Mouse (Mus musculus) adipocyte (in vitro differentiated cells): ENCODE results near the gene Ndufb2.

Experiments used
- DNase-seq: peaks from one replicate; pipeline ENCODE4 v3.0.0-alpha.2; 2016; ENCODE audit warnings: low spot score

The Ndufb2 gene

GRCm38 (mm10) chr6:39580558-39580957 lies 11.8 kb upstream of the Ndufb2 start:
- DNase-seq = no peak

DNA sequence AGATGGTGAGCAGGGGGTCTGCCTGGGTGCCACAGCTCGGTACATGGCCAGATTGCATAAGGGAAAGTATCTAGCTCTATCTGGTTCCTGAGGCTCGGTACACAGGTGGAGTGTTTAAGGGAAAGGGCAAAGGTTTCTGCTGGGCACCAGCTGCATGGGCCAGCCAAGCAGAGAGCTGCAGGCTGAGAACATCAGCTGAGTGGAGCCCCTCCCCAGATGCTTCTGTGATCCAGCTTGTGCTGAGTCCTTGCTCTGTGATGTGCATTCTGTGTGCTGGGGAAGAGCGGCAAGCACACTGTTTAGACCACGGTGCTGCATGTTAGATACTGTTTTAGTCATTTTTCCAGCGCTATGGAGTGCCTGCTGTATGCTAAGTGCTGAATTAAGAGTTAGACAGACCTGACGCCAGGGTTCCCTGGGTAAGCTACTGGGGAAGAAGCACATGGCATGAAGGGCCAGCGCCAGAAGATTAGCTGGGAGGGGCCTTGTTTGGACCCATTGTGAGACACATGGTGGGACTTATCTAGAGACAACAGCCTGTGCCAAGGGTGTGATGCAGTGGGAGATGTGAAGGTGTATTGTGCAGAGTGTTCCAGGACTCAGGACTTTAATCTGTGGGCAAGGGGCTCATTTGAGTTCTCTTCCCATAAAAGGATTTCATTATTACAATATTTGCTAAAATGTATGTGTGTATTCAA lies 11.1 kb upstream of the Ndufb2 start:
- no peak for DNase-seq

- DNase-seq = no peak
Observed at GRCm38 (mm10) chr6:39585517-39585916, 6.9 kb upstream of the Ndufb2 start, which contains the start of gene Gm42420. Gene Gm42420 (plus strand): TSS chr6:39585753.

DNA sequence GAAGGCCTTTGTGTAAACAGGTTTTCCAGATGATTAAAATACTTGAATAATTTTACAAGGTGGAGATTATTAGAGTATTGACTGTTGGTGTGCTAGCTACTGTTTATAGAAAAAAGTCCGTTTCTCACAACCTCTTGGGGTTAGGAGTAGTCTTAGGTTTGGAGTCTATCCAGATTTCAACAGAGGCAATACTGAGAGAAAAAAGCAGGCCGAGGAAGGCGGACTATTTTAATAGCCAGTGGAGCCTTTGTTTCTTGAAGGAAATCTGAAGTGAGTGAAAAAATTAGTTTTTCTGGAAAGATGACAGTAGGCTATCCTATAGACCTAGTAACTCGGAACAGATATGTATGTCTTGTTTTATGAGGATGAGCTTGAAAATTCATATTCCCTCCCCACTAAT lies 893 bp upstream of the Ndufb2 start:
- peak; percentile 51 for DNase-seq

- DNase-seq = no peak
Observed at GRCm38 (mm10) chr6:39600851-39601250, 8.5 kb downstream of the Ndufb2 start.

DNA sequence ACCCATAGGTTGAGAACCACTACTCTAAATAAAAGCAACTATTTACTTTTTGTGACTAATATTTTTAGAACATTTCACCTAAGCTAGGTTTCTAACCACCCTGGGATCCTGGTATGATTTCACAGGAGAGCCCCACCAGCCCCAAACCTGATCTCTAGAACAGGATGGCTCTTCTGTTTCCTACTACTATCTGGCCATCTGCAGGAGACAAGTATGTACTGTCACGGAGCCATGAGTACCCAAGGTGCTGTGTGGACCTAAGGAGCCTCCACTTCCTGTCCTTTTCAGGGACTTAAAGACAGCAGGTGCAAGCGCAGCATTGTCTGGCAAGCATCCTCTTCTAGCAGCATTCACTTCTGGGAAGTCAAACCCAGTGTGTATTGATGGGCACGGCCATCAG lies 9.5 kb downstream of the Ndufb2 start:
- DNase-seq = no peak

DNA sequence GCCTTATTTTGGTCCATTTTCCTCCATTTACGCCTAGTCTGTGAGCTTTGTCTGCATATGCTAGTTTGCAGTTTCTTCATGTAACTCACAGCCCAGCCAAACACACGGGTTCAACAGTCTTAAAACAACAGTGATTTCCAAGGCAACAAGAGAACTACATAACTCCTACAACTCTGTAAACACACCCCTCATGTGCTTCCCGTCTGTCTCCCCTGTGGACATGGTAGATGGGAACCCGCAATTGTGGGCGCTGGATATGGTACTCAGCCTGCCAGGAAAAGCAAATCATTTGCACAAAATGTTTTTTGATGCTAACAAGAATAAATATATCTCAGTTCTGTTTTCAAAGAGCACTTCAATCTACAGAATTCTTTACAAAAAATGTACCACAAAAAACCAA lies 12.2 kb downstream of the Ndufb2 start:
- no peak for DNase-seq

DNA sequence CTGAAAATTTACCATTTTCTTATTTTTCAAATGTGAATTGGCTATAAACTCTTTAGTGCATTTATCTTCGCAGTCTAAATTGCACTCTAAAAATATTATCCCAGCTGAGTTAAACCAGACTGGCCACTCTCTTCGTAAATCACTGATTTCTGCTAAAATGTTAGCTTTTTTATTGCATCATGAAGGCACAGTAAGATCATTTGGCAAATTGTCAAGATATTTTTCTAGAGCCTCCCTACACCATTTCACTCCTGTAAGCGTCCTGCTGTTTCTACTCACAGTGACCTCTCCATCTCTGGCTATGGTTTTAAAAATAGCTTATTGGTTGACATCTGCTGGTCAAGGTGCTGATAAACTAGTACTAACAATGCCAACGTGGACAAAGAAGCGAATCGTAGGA lies 13.7 kb downstream of the Ndufb2 start:
- DNase-seq = peak; percentile 18

DNA sequence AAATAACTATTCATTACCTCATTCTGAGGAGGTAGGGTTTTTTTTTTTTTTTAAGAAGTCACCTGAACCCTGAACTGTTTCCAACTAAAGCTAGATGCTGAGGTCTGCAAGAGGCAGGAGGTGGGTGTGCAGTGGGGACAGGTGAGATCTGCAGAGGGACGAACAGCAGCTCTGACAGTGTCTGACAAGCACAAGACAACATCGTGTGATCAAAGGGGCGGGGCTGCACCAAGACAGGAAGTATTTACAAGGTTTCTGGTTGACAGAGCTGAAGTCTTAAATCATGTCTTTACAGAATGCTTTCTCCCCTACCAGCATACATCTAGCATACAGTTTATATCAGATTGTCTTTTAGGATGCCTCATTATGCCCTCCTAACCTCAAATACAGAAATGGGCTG lies 14.5 kb downstream of the Ndufb2 start:
- no peak for DNase-seq

GRCm38 (mm10) chr6:39607365-39607764 lies 15.0 kb downstream of the Ndufb2 start:
- no peak for DNase-seq

GRCm38 (mm10) chr6:39610207-39610606 lies 17.8 kb downstream of the Ndufb2 start:
- DNase-seq = no peak

GRCm38 (mm10) chr6:39611296-39611695 lies 18.9 kb downstream of the Ndufb2 start:
- no peak for DNase-seq
